Mouse (Mus musculus): Measurements from ENCODE around the gene Ttc41. TPM values are rescaled to one million over a fixed set of nuclear protein-coding genes. Genes with fewer than 3 reads are reported as not detected.

The Ttc41 gene
- polyA plus RNA-seq, 1 experiment from 2014 or later, result 2.7 TPM

DNA sequence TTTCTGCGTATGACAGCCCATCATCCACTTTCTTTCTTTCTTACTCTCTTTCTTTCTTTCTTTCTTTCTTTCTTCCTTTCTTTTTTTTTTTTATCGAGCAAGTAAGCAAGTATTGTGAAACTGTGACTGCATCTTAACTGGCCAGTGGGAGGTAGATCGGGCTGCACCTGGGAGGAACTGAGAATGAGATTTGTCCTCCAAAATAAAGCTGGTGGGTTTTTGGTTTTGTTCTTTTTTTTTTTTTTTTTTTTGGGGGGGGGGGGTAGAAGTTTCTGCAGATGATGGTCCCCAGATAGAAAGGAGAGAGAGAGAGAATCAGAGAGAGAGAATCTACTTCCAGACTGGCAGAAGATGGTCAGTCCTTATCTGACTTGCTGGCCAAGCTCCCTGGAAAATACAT lies 1.5 kb downstream of the Ttc41 start:
- no peak for DNase-seq (ENCODE audit: low spot score)
- Histone ChIP-seq H3K36me3 (peaks cover 22% of the 10 kb centered on the region), H3K4me1 (peaks cover 29% of the 10 kb centered on the region), H3K4me3 (no peak overlapping the region), H3K27me3 (ENCODE audit: low read depth, poor library complexity, severe bottlenecking) (no peaks in the 10 kb centered on the region), H3K9me3 (replicated peaks) (no peaks in the 10 kb centered on the region), H3K27ac (peak overlapping the region; percentile 96)
- 92% methylated on average over 3 of the region's 3 CpGs for WGBS

DNA sequence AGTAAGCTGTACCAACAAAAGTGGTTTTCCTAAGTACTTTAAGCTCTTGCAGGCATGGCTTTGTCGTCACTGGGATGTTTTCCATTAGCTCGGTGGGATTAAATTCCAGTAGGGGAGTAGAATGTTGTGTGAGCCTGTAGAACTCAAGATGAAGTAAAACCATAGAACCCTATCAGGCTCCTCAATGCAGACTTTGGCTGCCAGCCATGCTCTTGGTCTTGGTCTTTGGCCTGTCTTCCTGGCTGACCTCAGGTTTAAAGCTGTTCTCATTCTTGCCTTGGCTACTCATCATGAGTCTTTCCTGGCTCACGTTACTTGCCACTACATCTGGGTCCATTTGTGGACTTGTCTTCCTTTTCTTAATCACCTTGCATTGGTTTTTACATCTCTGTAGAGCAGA lies 6.5 kb downstream of the Ttc41 start:
- WGBS, result 85% methylated on average over 3 of the region's 3 CpGs
- Histone ChIP-seq H3K36me3 (no peaks in the 10 kb centered on the region), H3K4me3 (no peak overlapping the region), H3K27me3 (ENCODE audit: low read depth, poor library complexity, severe bottlenecking) (no peaks in the 10 kb centered on the region), H3K27ac (no peak overlapping the region), H3K9me3 (replicated peaks) (no peaks in the 10 kb centered on the region), H3K4me1 (no peaks in the 10 kb centered on the region)
- no peak for DNase-seq (ENCODE audit: low spot score)

DNA sequence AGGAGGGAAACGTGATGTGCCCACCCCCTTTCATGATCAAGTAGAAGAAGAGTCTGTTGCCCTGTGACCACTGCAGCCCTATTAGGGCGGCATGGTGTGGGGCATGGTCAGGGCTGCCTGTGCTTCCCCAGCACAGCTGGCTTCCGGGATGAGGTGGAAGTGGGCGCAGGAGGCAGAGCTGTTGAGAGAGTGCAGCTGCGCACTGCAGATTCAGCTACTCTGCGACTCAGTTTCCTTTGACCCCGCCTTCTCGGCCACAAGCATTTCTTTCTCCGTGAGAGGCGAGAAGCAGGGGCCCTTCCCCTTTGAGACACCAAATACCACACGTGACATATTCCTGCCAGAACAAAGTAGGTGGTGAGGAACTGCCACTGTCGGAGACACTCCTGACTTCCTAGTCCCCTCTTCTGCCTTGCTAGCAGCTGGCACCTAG lies 22.0 kb downstream of the Ttc41 start:
- Histone ChIP-seq H3K27ac (peak overlapping the region; percentile 76), H3K9me3 (replicated peaks) (no peaks in the 10 kb centered on the region), H3K4me3 (peak overlapping the region; percentile 43), H3K36me3 (no peaks in the 10 kb centered on the region), H3K27me3 (ENCODE audit: low read depth, poor library complexity, severe bottlenecking) (no peaks in the 10 kb centered on the region), H3K4me1 (peaks cover 17% of the 10 kb centered on the region)
- peak; percentile 62 for DNase-seq (ENCODE audit: low spot score)
- WGBS, result 6% methylated on average over 12 of the region's 12 CpGs

DNA sequence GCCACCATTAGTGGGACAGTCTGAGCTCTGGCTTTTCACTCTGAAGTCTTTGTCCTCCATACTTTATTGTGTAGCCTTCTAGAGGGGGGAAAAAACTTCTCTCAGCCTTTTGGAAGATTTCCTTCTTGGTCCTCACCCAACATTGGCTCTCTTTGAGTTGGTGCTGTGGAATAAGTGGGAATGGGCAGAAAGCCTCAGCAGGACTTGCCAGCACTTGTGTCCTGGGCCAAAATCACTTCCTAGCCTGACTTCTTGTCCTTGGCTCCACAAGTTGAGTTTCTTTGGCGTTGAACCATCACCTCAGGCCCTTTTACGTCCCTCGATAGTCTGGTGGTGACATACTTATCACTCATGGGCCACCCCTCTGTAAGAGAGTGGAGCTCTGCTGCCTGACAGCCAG lies 22.6 kb downstream of the Ttc41 start:
- no peak overlapping the region for H3K4me3 ChIP-seq
- 89% methylated on average over 3 of the region's 3 CpGs for WGBS
- H3K36me3 ChIP-seq, result no peaks in the 10 kb centered on the region
- DNase-seq (ENCODE audit: low spot score), result no peak
- H3K4me1 ChIP-seq, result peaks cover 17% of the 10 kb centered on the region
- H3K27ac ChIP-seq, result peak overlapping the region; percentile 76
- no peaks in the 10 kb centered on the region for H3K27me3 ChIP-seq (ENCODE audit: low read depth, poor library complexity, severe bottlenecking)
- no peaks in the 10 kb centered on the region for H3K9me3 ChIP-seq (replicated peaks)

DNA sequence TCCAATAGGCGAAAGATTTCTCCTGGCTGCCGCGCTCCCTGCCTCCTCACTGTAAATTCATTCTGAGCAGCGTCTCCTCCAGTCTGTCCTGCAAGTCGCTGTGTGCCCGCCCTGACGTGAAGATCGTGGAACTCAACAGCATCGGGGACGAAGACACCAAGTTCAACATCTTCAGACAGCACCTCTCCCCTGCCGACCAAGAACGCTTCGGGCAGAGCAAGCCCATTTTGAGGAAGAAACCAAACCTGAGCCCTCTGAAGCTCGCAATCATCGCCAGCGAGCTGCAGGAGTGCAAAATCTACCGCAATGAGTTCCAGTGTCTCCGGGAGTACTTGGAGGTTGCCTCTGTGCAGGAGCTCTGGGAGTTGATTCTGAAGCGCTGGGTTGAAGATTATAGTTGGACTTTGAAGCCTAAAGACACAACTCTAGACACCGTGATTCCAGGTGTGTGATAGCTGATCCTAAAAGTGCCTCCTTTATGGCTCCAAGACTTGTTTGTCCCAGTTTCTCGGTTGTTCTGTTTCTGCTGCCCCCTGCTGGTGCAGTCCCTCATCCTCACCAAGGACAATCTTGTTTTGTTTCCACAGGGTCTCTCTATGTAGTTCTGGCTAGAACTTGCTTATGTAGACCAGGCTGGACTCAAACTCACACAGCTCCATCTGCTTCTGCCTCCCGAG lies 25.4 kb downstream of the Ttc41 start:
- H3K36me3 ChIP-seq, result no peaks in the 10 kb centered on the region
- 10% methylated on average over 22 of the region's 22 CpGs for whole genome bisulfite sequencing
- H3K27ac ChIP-seq, result peak overlapping the region; percentile 77

DNA sequence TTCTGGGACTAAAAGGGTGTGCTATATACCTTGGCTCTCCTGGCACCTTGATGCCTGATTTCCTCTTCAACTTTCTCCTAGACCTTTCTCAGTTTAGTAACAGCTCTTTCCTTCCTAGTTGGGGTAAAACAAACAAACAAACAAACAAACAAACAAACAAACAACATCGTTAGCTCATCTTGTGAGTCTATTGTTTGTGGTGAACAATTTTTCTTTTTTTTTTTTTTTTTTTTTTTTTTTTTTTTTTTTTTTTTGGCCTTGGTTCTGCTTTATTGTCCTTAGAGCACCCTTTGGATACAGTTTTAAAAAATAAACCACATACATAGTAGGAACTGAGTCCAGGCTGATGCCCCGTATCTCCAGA lies 25.9 kb downstream of the Ttc41 start:
- Histone ChIP-seq H3K4me1 (peaks cover 23% of the 10 kb centered on the region), H3K4me3 (no peak overlapping the region; the same call in 1 of the 2 replicates), H3K27ac (no peak overlapping the region), H3K9me3 (replicated peaks) (no peaks in the 10 kb centered on the region), H3K27me3 (ENCODE audit: low read depth, poor library complexity, severe bottlenecking) (0 out of 2 replicates have a peak, but pooled peaks cover 3% of the 10 kb centered on the region), H3K36me3 (no peaks in the 10 kb centered on the region)
- WGBS, result 78% methylated on average over 2 of the region's 2 CpGs
- DNase-seq (ENCODE audit: low spot score), result no peak

More for the DNA sequence above, 25.4 kb downstream of the Ttc41 start:
- 0 out of 2 replicates have a peak, but pooled peaks cover 3% of the 10 kb centered on the region for H3K27me3 ChIP-seq (ENCODE audit: low read depth, poor library complexity, severe bottlenecking)
- H3K4me3 ChIP-seq, result peak overlapping the region; percentile 55
- H3K4me1 ChIP-seq, result peaks cover 23% of the 10 kb centered on the region
- DNase-seq (ENCODE audit: low spot score), result peak; percentile 89
- H3K9me3 ChIP-seq (replicated peaks), result no peaks in the 10 kb centered on the region

DNA sequence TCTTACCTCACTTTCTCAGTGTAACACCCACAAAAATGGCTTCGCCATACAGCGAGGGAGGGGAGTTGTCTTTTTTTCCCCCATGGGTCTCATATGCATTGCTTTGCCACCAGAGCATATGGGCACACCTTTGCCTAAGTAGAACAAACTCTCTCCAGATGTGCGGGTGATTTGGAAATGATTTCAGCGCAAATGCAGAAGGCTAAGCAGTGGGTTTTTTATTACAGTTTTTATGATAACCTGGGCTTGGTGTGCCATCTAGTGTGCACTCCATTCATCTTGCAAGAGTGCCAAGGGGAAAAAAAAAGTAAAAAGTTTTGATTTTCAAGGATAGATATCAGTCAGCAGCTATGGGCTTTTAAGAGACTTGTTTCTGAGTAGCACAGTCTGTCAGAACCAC lies 29.4 kb downstream of the Ttc41 start:
- H3K36me3 ChIP-seq, result no peaks in the 10 kb centered on the region
- no peak overlapping the region for H3K27ac ChIP-seq
- no peak for DNase-seq (ENCODE audit: low spot score)
- no peaks in the 10 kb centered on the region for H3K9me3 ChIP-seq (replicated peaks)
- H3K4me1 ChIP-seq, result peaks cover 6% of the 10 kb centered on the region; the same call in 1 of the 2 replicates
- 0 out of 2 replicates have a peak, but pooled peaks cover 3% of the 10 kb centered on the region for H3K27me3 ChIP-seq (ENCODE audit: low read depth, poor library complexity, severe bottlenecking)
- H3K4me3 ChIP-seq, result no peak overlapping the region
- WGBS, result 85% methylated on average over 4 of the region's 4 CpGs

DNA sequence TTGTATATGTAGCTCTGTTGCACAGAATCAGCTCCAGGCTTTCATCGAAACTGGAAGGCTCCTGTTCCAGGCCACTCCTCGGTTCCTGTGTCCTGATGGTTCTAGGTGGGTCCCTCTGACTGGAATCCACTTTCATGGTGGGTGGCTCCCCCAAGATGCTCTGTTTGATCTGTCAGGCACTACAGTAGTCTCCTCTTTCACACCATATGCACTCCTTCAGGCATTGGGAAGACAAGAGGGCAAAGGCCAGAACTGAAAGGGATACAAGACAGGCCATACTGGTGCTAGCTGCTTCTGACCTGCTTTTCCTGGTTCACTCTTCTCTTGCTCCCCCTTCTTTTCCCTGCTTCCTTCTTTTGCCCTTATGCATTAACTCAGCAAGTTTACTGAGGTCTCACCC lies 37.3 kb downstream of the Ttc41 start:
- Histone ChIP-seq H3K4me1 (no peaks in the 10 kb centered on the region), H3K27ac (no peak overlapping the region), H3K9me3 (replicated peaks) (no peaks in the 10 kb centered on the region), H3K27me3 (ENCODE audit: low read depth, poor library complexity, severe bottlenecking) (no peaks in the 10 kb centered on the region), H3K4me3 (no peak overlapping the region), H3K36me3 (no peaks in the 10 kb centered on the region)
- WGBS, result 91% methylated on average over 2 of the region's 2 CpGs
- no peak for DNase-seq (ENCODE audit: low spot score)

DNA sequence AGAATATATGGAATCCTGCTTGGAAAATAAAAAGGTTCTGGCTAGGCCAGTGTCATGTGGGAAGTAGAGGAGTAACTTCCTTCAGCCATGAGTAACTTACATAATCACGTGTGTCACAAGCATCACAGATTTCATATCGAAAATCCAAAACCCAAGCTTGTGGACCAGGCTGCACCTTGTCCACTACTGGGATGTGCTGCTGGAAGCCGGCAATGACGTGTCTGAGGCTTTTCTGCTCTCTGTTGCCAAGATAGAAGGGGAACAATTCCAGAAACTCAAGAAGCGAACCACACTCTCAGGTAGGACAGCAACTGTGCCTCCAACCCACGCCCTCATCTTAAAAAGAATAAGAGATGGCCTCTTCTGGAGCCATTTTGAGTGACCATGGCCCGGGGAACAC lies 38.7 kb downstream of the Ttc41 start:
- Histone ChIP-seq H3K27ac (no peak overlapping the region), H3K36me3 (no peaks in the 10 kb centered on the region), H3K9me3 (replicated peaks) (no peaks in the 10 kb centered on the region), H3K27me3 (ENCODE audit: low read depth, poor library complexity, severe bottlenecking) (no peaks in the 10 kb centered on the region), H3K4me1 (no peaks in the 10 kb centered on the region), H3K4me3 (no peak overlapping the region)
- WGBS, result 91% methylated on average over 7 of the region's 7 CpGs
- DNase-seq (ENCODE audit: low spot score), result no peak

DNA sequence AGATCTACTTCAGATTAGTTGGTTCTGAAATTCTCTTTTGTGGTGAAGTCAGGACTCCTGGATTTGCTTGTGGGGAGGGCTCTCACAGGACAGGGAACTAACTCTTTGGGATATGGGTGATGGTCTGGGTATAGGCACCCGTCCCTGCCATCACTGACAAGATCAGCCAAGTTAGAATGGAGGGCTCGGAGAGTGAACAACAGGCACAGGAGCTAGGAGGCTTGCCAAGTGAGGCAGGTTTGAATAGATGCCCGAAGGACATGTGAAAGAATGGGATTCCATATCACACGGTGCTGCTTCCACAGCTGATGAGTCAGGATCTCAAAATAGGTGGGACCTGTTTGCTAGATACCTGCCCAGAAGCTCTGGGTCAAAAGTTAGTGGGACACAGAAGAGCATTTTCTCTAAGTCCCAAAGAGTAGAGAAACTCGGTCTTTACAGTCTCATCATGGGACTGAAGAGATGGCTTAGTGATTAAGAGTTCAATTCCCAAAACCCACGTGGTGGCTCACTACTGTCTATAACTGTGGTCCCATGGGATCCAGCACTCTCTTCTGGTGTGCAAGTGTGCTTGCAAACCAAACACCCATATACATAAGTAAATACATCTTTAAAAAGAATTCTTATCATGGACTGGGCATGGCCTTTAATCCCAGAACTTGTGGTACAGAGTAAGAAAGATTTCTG lies 50.3 kb downstream of the Ttc41 start:
- 90% methylated on average over 6 of the region's 6 CpGs for WGBS
- DNase-seq (ENCODE audit: low spot score), result peak; percentile 5
- no peaks in the 10 kb centered on the region for H3K36me3 ChIP-seq
- H3K9me3 ChIP-seq (replicated peaks), result no peaks in the 10 kb centered on the region
- H3K27me3 ChIP-seq (ENCODE audit: low read depth, poor library complexity, severe bottlenecking), result no peaks in the 10 kb centered on the region
- peaks cover under 1% of the 10 kb centered on the region; the same call in 1 of the 2 replicates for H3K4me1 ChIP-seq
- no peak overlapping the region for H3K27ac ChIP-seq
- H3K4me3 ChIP-seq, result no peak overlapping the region

DNA sequence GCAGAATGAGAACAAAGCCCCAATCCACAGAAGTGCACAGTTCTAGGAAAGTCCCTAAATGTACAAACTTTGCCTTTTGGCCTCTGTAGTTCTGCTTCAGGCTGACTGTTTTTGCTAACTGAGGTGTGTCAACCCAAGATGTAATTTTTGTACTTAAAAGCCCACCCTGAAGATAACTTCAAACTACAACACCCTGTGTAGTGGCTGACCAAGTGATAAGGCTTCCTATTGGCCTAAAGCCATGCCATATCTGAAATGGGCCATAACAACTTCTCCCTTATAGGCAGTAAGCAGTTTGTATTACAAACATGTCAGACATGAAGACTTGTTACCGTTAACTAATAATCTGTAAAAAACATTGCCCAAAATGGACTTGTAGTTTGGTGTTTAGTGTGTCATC lies 52.1 kb downstream of the Ttc41 start:
- 100% methylated on average over 1 of the region's 1 CpGs for WGBS
- H3K4me1 ChIP-seq, result peaks cover 15% of the 10 kb centered on the region
- no peak overlapping the region for H3K27ac ChIP-seq
- no peaks in the 10 kb centered on the region for H3K27me3 ChIP-seq (ENCODE audit: low read depth, poor library complexity, severe bottlenecking)
- no peak for DNase-seq (ENCODE audit: low spot score)
- H3K9me3 ChIP-seq (replicated peaks), result no peaks in the 10 kb centered on the region
- H3K4me3 ChIP-seq, result no peak overlapping the region
- H3K36me3 ChIP-seq, result no peaks in the 10 kb centered on the region

DNA sequence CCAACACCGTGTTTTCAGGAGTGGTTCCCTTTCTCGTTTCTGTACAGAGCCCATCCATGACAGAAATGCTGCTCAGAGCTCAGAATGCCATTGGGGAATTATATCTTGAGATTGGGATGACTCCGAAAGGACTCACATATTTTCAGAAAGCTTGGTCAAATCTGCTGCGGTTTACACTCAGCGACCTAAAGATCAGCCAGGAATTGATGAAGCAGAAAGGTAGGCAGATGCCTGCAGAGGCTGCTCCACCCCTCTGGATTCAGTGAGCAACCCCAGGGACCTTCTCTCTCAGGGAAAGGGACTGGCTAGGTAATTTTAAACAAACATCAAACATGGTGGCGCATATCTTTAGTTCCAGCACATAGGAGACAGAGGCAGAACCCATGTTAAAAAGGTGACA lies 52.6 kb downstream of the Ttc41 start:
- H3K4me3 ChIP-seq, result no peak overlapping the region
- 96% methylated on average over 6 of the region's 6 CpGs for WGBS
- peak; percentile 13 for DNase-seq (ENCODE audit: low spot score)
- no peaks in the 10 kb centered on the region for H3K27me3 ChIP-seq (ENCODE audit: low read depth, poor library complexity, severe bottlenecking)
- no peak overlapping the region for H3K27ac ChIP-seq
- no peaks in the 10 kb centered on the region for H3K9me3 ChIP-seq (replicated peaks)
- H3K36me3 ChIP-seq, result no peaks in the 10 kb centered on the region
- H3K4me1 ChIP-seq, result peaks cover 15% of the 10 kb centered on the region

DNA sequence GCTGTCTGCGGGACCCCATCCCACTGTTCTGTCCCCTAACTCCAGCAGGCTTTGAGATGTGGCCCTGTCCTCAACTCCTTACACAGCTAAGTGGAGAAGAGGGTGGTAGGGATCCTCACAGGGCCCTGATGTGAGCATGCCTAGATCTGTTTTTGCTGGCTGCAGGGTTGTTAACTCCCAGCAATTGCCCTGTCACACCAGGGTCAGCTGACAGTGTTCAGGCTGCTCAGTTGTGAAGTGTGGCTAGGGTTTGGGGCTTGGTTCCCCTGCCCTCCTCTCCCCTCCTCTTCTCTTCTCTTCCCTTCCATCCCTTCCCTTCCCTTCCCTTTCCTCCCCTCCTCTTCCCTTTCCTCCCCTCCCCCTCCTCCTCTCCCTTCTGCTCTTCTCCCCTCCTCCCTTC lies 55.6 kb downstream of the Ttc41 start:
- WGBS, result 89% methylated on average over 1 of the region's 1 CpGs
- peak; percentile 27 for DNase-seq (ENCODE audit: low spot score)
- Histone ChIP-seq H3K27me3 (ENCODE audit: low read depth, poor library complexity, severe bottlenecking) (no peaks in the 10 kb centered on the region), H3K27ac (0 out of 2 replicates have a peak overlapping the region, but pooled peaks have one; percentile 16), H3K4me3 (no peak overlapping the region), H3K9me3 (replicated peaks) (no peaks in the 10 kb centered on the region), H3K4me1 (peaks cover 15% of the 10 kb centered on the region), H3K36me3 (no peaks in the 10 kb centered on the region)
